Mouse (Mus musculus): ENCODE measurements at regions not wholly inside any gene's neighbourhood (a gene's known extent, or its start where the extent isn't known, plus 50 kb on each side); places are given as distances from the start of the nearest gene placed in this dataset.

DNA sequence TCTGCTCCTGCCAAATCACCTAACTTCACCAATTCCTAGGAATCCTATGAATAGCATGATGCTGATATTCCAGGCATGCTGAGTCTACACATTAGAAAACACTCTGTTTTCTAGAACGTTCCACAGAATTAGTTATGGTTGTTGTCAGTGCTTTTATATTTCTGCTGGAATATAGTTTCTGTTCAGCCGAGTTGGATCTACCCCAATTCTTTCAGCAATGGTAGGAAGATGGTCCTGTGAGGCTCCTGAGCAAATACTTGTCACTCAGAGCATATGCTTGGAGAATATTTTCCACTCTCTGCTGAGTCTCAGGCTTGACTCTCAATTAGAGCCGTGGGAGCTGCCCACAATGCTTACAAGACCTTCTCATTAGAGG lies 262.3 kb upstream of the Emcn start:
- Histone ChIP-seq H3K9me3 (ENCODE audit: control insufficient read depth, low read length) (no peaks in the 10 kb centered on the region), H3K9ac (ENCODE audit: low read length) (no peak overlapping the region), H3K4me1 (replicated peaks; ENCODE audit: control insufficient read depth, insufficient read depth, low read length) (no peaks in the 10 kb centered on the region), H3K4me3 (ENCODE audit: low read length) (no peak overlapping the region), H3K36me3 (ENCODE audit: control insufficient read depth, insufficient read depth, low read length) (no peaks in the 10 kb centered on the region), H3K27me3 (ENCODE audit: control insufficient read depth, insufficient read depth, low read depth, low read length) (no peaks in the 10 kb centered on the region), H3K27ac (ENCODE audit: low read length) (no peak overlapping the region), H3K4me2 (ENCODE audit: low read depth, low read length) (no peak overlapping the region)
- 73% methylated on average over 3 of the region's 3 CpGs for WGBS
- ATAC-seq (ENCODE audit: low read depth) = no peak

DNA sequence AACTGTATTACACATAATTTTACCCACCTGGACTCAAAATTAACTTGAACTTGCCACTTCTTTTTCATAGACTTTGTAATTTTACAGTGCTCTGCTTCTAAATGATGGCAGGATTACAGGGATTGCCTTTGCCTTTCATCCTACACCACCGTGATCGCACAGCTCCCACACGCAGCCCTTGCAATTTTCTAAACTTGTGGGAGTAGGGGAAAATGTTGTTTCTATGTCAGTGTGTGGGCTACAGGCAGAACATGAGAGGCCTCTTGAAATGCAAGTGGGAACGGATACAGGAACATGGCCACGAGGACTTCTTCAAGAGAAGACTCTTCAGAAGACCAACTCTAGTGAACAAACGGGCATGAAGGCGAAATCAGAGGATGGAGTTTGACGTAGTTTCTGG lies 254.0 kb upstream of the Emcn start:
- H3K36me3 ChIP-seq (ENCODE audit: control insufficient read depth, insufficient read depth, low read length) = no peaks in the 10 kb centered on the region
- WGBS = 85% methylated on average over 8 of the region's 8 CpGs
- no peak for ATAC-seq (ENCODE audit: low read depth)
- no peak overlapping the region for H3K9ac ChIP-seq (ENCODE audit: low read length)
- H3K4me3 ChIP-seq (ENCODE audit: low read length) = no peak overlapping the region
- H3K9me3 ChIP-seq (ENCODE audit: control insufficient read depth, low read length) = peaks cover 2% of the 10 kb centered on the region; the same call in 1 of the 2 replicates
- no peak overlapping the region for H3K27ac ChIP-seq (ENCODE audit: low read length)
- H3K4me2 ChIP-seq (ENCODE audit: low read depth, low read length) = no peak overlapping the region
- H3K4me1 ChIP-seq (replicated peaks; ENCODE audit: control insufficient read depth, insufficient read depth, low read length) = no peaks in the 10 kb centered on the region
- no peaks in the 10 kb centered on the region for H3K27me3 ChIP-seq (ENCODE audit: control insufficient read depth, insufficient read depth, low read depth, low read length)

GRCm38 (mm10) chr3:137100627-137101404 lies 240.1 kb upstream of the Emcn start:
- Histone ChIP-seq H3K36me3 (ENCODE audit: control insufficient read depth, insufficient read depth, low read length) (no peaks in the 10 kb centered on the region), H3K9me3 (ENCODE audit: control insufficient read depth, low read length) (no peaks in the 10 kb centered on the region), H3K4me2 (ENCODE audit: low read depth, low read length) (no peak overlapping the region), H3K27ac (ENCODE audit: low read length) (no peak overlapping the region), H3K4me1 (replicated peaks; ENCODE audit: control insufficient read depth, insufficient read depth, low read length) (no peaks in the 10 kb centered on the region), H3K4me3 (ENCODE audit: low read length) (no peak overlapping the region), H3K9ac (ENCODE audit: low read length) (no peak overlapping the region), H3K27me3 (ENCODE audit: control insufficient read depth, insufficient read depth, low read depth, low read length) (no peaks in the 10 kb centered on the region)
- WGBS = 45% methylated on average over 4 of the region's 4 CpGs
- ATAC-seq (ENCODE audit: low read depth) = no peak

DNA sequence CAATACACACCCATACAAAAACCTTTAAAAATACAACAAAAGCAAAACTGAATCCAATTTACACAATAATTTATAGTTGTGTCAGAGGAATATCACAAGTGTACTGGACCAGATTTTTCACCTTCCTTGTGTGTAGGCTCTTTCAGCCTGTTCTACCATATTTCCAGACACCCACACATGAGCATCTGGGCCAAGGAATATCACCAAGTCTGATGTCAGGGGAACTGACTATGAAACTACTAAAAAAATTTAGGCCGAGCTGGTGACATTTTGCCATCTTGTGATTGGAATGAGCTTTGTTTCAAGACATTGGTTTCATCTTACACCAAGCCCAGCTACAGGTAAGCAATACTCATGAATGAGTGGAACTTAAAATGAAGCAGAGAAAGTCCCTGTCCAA lies 234.9 kb upstream of the Emcn start:
- Histone ChIP-seq H3K36me3 (ENCODE audit: control insufficient read depth, insufficient read depth, low read length) (no peaks in the 10 kb centered on the region), H3K9me3 (ENCODE audit: control insufficient read depth, low read length) (no peaks in the 10 kb centered on the region), H3K4me1 (replicated peaks; ENCODE audit: control insufficient read depth, insufficient read depth, low read length) (no peaks in the 10 kb centered on the region), H3K27me3 (ENCODE audit: control insufficient read depth, insufficient read depth, low read depth, low read length) (no peaks in the 10 kb centered on the region), H3K27ac (ENCODE audit: low read length) (no peak overlapping the region), H3K4me2 (ENCODE audit: low read depth, low read length) (no peak overlapping the region), H3K9ac (ENCODE audit: low read length) (no peak overlapping the region), H3K4me3 (ENCODE audit: low read length) (no peak overlapping the region)
- no peak for ATAC-seq (ENCODE audit: low read depth)
- WGBS = 83% methylated on average over 1 of the region's 1 CpGs

GRCm38 (mm10) chr3:137108197-137108596 lies 232.7 kb upstream of the Emcn start:
- Histone ChIP-seq H3K36me3 (ENCODE audit: control insufficient read depth, insufficient read depth, low read length) (no peaks in the 10 kb centered on the region), H3K4me1 (replicated peaks; ENCODE audit: control insufficient read depth, insufficient read depth, low read length) (no peaks in the 10 kb centered on the region), H3K4me2 (ENCODE audit: low read depth, low read length) (no peak overlapping the region), H3K27ac (ENCODE audit: low read length) (no peak overlapping the region), H3K9ac (ENCODE audit: low read length) (no peak overlapping the region), H3K27me3 (ENCODE audit: control insufficient read depth, insufficient read depth, low read depth, low read length) (no peaks in the 10 kb centered on the region), H3K9me3 (ENCODE audit: control insufficient read depth, low read length) (no peaks in the 10 kb centered on the region), H3K4me3 (ENCODE audit: low read length) (no peak overlapping the region)
- no peak for ATAC-seq (ENCODE audit: low read depth)
- WGBS = 87% methylated on average over 2 of the region's 2 CpGs

DNA sequence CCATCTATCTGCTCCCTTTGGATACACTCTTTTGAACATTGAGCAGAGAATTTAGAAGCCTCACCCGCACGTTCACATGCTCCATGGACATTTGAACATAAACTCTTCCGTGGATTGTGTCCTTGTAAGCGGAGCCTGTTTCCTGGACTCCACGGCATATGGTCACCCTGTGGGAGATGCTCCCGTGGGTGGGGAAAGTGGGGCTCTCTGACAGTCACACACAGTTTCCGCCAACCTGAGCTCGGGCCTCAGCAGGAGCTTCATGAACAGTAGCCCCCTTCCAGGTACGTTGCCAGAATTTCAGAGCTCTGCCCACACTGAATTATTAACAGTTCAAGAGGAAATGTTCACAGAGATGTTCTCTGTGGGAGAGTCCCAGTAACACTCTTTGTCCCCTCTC lies 231.1 kb upstream of the Emcn start:
- Histone ChIP-seq H3K9ac (ENCODE audit: low read length) (no peak overlapping the region), H3K27me3 (ENCODE audit: control insufficient read depth, insufficient read depth, low read depth, low read length) (no peaks in the 10 kb centered on the region), H3K9me3 (ENCODE audit: control insufficient read depth, low read length) (no peaks in the 10 kb centered on the region), H3K4me2 (ENCODE audit: low read depth, low read length) (no peak overlapping the region), H3K27ac (ENCODE audit: low read length) (no peak overlapping the region), H3K36me3 (ENCODE audit: control insufficient read depth, insufficient read depth, low read length) (no peaks in the 10 kb centered on the region), H3K4me1 (replicated peaks; ENCODE audit: control insufficient read depth, insufficient read depth, low read length) (no peaks in the 10 kb centered on the region), H3K4me3 (ENCODE audit: low read length) (no peak overlapping the region)
- 84% methylated on average over 9 of the region's 9 CpGs for WGBS
- no peak for ATAC-seq (ENCODE audit: low read depth)

DNA sequence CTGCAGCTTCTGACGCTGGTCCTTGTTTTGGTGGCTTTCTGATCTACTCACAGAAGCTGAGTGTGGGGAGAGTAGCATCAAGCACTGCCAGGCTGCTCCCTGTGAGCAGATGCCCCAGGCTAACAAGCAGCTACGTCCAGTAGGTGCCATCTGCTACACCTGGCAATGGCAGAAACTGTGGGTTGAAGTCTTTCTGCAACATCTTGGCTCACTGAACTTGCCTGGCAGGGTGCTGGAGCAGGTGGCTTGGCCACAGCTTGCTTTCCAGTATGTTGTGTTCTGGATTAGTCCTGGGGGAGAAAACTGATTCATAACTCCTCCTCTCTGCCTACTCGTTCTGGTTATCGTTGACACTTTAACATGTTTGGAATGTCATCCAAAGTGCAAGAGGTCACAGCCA lies 230.4 kb upstream of the Emcn start:
- Histone ChIP-seq H3K4me3 (ENCODE audit: low read length) (no peak overlapping the region), H3K27me3 (ENCODE audit: control insufficient read depth, insufficient read depth, low read depth, low read length) (no peaks in the 10 kb centered on the region), H3K9me3 (ENCODE audit: control insufficient read depth, low read length) (no peaks in the 10 kb centered on the region), H3K36me3 (ENCODE audit: control insufficient read depth, insufficient read depth, low read length) (no peaks in the 10 kb centered on the region), H3K9ac (ENCODE audit: low read length) (no peak overlapping the region), H3K27ac (ENCODE audit: low read length) (no peak overlapping the region), H3K4me1 (replicated peaks; ENCODE audit: control insufficient read depth, insufficient read depth, low read length) (no peaks in the 10 kb centered on the region), H3K4me2 (ENCODE audit: low read depth, low read length) (no peak overlapping the region)
- ATAC-seq (ENCODE audit: low read depth) = no peak
- WGBS = 58% methylated on average over 4 of the region's 4 CpGs

DNA sequence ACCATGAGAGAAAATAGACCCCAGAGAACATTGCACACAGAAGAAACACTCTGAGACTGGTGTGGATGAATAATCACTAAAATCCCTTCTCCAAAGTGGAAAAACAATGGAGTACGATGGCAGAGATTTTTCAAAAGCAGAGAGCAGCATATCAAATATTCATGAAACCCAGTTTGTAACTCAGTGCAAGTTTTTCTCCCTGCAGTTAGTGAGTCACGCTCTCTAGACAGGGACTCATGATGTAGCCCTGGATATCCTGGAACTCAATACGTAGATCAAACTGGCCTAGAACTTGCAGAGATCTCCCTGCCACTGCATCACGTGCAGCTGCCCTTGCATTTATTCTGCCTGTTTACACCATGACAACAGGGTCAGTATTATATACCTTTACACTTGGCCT lies 210.9 kb upstream of the Emcn start:
- Histone ChIP-seq H3K27me3 (ENCODE audit: control insufficient read depth, insufficient read depth, low read depth, low read length) (no peaks in the 10 kb centered on the region), H3K4me1 (replicated peaks; ENCODE audit: control insufficient read depth, insufficient read depth, low read length) (no peaks in the 10 kb centered on the region), H3K9ac (ENCODE audit: low read length) (no peak overlapping the region), H3K9me3 (ENCODE audit: control insufficient read depth, low read length) (no peaks in the 10 kb centered on the region), H3K27ac (ENCODE audit: low read length) (no peak overlapping the region), H3K4me3 (ENCODE audit: low read length) (no peak overlapping the region), H3K36me3 (ENCODE audit: control insufficient read depth, insufficient read depth, low read length) (no peaks in the 10 kb centered on the region), H3K4me2 (ENCODE audit: low read depth, low read length) (no peak overlapping the region)
- no peak for ATAC-seq (ENCODE audit: low read depth)
- 86% methylated on average over 4 of the region's 4 CpGs for WGBS

- Histone ChIP-seq H3K36me3 (ENCODE audit: control insufficient read depth, insufficient read depth, low read length) (no peaks in the 10 kb centered on the region), H3K27me3 (ENCODE audit: control insufficient read depth, insufficient read depth, low read depth, low read length) (no peaks in the 10 kb centered on the region), H3K27ac (ENCODE audit: low read length) (no peak overlapping the region), H3K4me3 (ENCODE audit: low read length) (no peak overlapping the region), H3K9me3 (ENCODE audit: control insufficient read depth, low read length) (no peaks in the 10 kb centered on the region), H3K4me2 (ENCODE audit: low read depth, low read length) (no peak overlapping the region), H3K9ac (ENCODE audit: low read length) (no peak overlapping the region), H3K4me1 (replicated peaks; ENCODE audit: control insufficient read depth, insufficient read depth, low read length) (no peaks in the 10 kb centered on the region)
- 30% methylated on average over 3 of the region's 3 CpGs for WGBS
- no peak for ATAC-seq (ENCODE audit: low read depth)
Observed at GRCm38 (mm10) chr3:137142041-137142440, 198.8 kb upstream of the Emcn start.

DNA sequence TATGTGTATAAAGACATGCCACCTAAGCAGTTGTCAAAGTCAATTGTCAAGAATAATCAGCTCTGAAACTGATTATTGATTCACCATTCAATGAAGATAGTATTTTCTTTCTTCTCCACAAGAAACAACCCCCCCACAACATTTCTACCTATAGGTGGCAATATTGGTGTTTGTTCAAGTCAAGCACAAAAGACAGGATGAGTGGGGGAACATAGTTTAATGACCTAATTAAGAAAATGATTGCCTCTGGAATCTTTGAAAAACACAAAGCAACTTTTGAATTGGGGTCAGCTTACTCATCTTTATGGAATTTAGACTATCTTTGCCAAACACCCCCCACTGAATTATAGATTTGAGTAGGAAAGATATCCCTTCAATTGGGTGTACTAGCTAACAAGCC lies 194.8 kb upstream of the Emcn start:
- Histone ChIP-seq H3K27me3 (ENCODE audit: control insufficient read depth, insufficient read depth, low read depth, low read length) (no peaks in the 10 kb centered on the region), H3K9me3 (ENCODE audit: control insufficient read depth, low read length) (no peaks in the 10 kb centered on the region)

More for the DNA sequence above, 194.8 kb upstream of the Emcn start:
- Histone ChIP-seq H3K4me1 (replicated peaks; ENCODE audit: control insufficient read depth, insufficient read depth, low read length) (no peaks in the 10 kb centered on the region), H3K4me2 (ENCODE audit: low read depth, low read length) (no peak overlapping the region), H3K4me3 (ENCODE audit: low read length) (no peak overlapping the region), H3K36me3 (ENCODE audit: control insufficient read depth, insufficient read depth, low read length) (no peaks in the 10 kb centered on the region), H3K27ac (ENCODE audit: low read length) (no peak overlapping the region), H3K9ac (ENCODE audit: low read length) (no peak overlapping the region)
- no peak for ATAC-seq (ENCODE audit: low read depth)

Data from lung, embryonic 16.5 days (tissue).